17 mouse cellular contexts compared by ENCODE assay signal in the genomic region with DNA sequence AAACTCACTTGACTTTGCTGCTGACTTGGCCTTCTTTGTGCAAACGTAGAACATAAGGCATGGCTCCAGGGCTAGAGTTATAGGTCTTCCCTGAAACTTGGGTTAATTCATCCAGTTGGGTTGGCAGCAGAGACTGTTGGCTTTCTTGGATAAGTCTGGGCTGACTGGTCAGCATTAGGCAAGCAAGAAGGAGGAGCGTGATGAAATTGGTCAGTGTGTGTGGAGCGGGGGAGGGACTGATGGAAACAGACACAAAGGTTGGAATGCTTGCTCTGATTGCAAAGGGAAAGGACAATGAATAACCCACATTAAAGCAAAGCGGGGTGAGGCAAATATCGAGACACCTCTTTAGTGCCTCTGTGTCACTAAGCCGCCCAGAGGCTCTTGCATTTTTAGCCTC.
A peak's percentile ranks its signal among the peaks of the same experiment; 100 is the strongest.
DNase-seq lines count a peak whose midpoint lies in the region; ATAC-seq and TF ChIP-seq lines count a peak whose summit lies in the region.
"Had no signal": no experiment of that assay in that cellular context is flagged by ENCODE, and none has a peak within 500 bp of the region (broad histone marks: within the 10 kb centered on the region; RNA-seq: fewer than 3 reads in every experiment).

No protein-coding gene starts in this region.

- no peak overlapping the region for H3K9ac ChIP-seq in lung, embryonic 16.5 days (ENCODE audit: low read length)
- H3K9ac ChIP-seq: embryonic facial prominence, embryonic 12.5 days; forebrain, embryonic 13.5 days; heart, embryonic 13.5 days; hindbrain, embryonic 13.5 days; lung, embryonic 15.5 days had no signal

- peak; percentile 18 for DNase-seq in gastrocnemius, postnatal 25 days
- DNase-seq in gastrocnemius, postnatal 36 days: no peak
- DNase-seq in lung, adult 2 months: no peak
- peak; percentile 85 for DNase-seq in fat pad, adult 2 months (ENCODE audit: extremely low read depth, low read depth, low spot score)
- DNase-seq in lung, postnatal 10 days: peak; percentile 50
- DNase-seq in T-cell, adult 2 months (ENCODE audit: low spot score): no peak
- DNase-seq: cerebellum, postnatal 14 days; midbrain, embryonic 14.5 days had no signal

- no peak for TF ChIP-seq CTCF in lung, adult 2 months (IDR thresholded peaks at IDR 0.05; ENCODE audit: insufficient read depth, low read length)

- no peak overlapping the region for H3K4me3 ChIP-seq in lung, embryonic 16.5 days (ENCODE audit: low read length)
- no peak overlapping the region for H3K4me3 ChIP-seq in lung, adult 2 months (replicated peaks; ENCODE audit: extremely low read depth, low read depth, low read length)
- H3K4me3 ChIP-seq: embryonic facial prominence, embryonic 12.5 days; forebrain, embryonic 13.5 days; heart, embryonic 13.5 days; hindbrain, embryonic 13.5 days; left cerebral cortex, adult 2 months; lung, embryonic 15.5 days had no signal

- H3K27ac ChIP-seq in lung, embryonic 16.5 days (ENCODE audit: low read length): no peak overlapping the region
- H3K27ac ChIP-seq: embryonic facial prominence, embryonic 12.5 days; forebrain, embryonic 13.5 days; heart, embryonic 13.5 days; hindbrain, embryonic 13.5 days; kidney, postnatal 0 days; left cerebral cortex, adult 2 months; lung, embryonic 15.5 days had no signal

- no peak overlapping the region for H3K4me2 ChIP-seq in lung, embryonic 16.5 days (ENCODE audit: low read depth, low read length)
- H3K4me2 ChIP-seq: embryonic facial prominence, embryonic 12.5 days; forebrain, embryonic 13.5 days; heart, embryonic 13.5 days; hindbrain, embryonic 13.5 days; lung, embryonic 15.5 days had no signal

- intact Hi-C loops in gastrocnemius, postnatal 36 days (cut with DNase I): no loop called here

- H3K9me3 ChIP-seq in lung, embryonic 16.5 days (ENCODE audit: control insufficient read depth, low read length): no peaks in the 10 kb centered on the region
- H3K9me3 ChIP-seq: embryonic facial prominence, embryonic 12.5 days; forebrain, embryonic 13.5 days; hindbrain, embryonic 13.5 days; lung, embryonic 15.5 days had no signal

- TF ChIP-seq POLR2A in lung, adult 2 months (IDR thresholded peaks at IDR 0.05; ENCODE audit: borderline replicate concordance, extremely low read depth, low read depth, low read length): no peak

- H3K36me3 ChIP-seq in lung, embryonic 16.5 days (ENCODE audit: control insufficient read depth, insufficient read depth, low read length): no peaks in the 10 kb centered on the region
- H3K36me3 ChIP-seq: embryonic facial prominence, embryonic 12.5 days; heart, embryonic 13.5 days; hindbrain, embryonic 13.5 days; lung, embryonic 15.5 days had no signal

- WGBS in lung, embryonic 16.5 days: 76% methylated on average over 6 of the region's 6 CpGs
- WGBS in lung, adult 2 months: 67% methylated on average over 6 of the region's 6 CpGs

- no peaks in the 10 kb centered on the region; the same call in 1 of the 2 replicates for H3K4me1 ChIP-seq in lung, embryonic 16.5 days (replicated peaks; ENCODE audit: control insufficient read depth, insufficient read depth, low read length)
- H3K4me1 ChIP-seq in lung, adult 2 months (ENCODE audit: control insufficient read depth, insufficient read depth, low read length): no peaks in the 10 kb centered on the region
- H3K4me1 ChIP-seq: lung, embryonic 15.5 days had no signal

- no peaks in the 10 kb centered on the region for H3K27me3 ChIP-seq in lung, embryonic 16.5 days (ENCODE audit: control insufficient read depth, insufficient read depth, low read depth, low read length)
- H3K27me3 ChIP-seq: embryonic facial prominence, embryonic 12.5 days; forebrain, embryonic 13.5 days; heart, embryonic 13.5 days; hindbrain, embryonic 13.5 days; lung, embryonic 15.5 days had no signal

- ATAC-seq in lung, embryonic 16.5 days (ENCODE audit: low read depth): peak; percentile 44; the same call in 1 of the 2 replicates
- ATAC-seq in erythroblast, adult 5-6 weeks (replicated peaks; ENCODE audit: low FRiP score, poor library complexity, severe bottlenecking): no peak
- ATAC-seq: forebrain, embryonic 13.5 days had no signal

Comparison
In these comparisons a context has a peak if more than half of its experiments do, and no peak if none do; other contexts are left out.
1. DNase-seq: peak in gastrocnemius, postnatal 25 days (single experiment), fat pad, adult 2 months (single experiment) and lung, postnatal 10 days (single experiment); none in gastrocnemius, postnatal 36 days (0 of 2), lung, adult 2 months (single experiment) and T-cell, adult 2 months (single experiment).